Mouse (Mus musculus) liver, embryonic 15.5 days (tissue): Measurements from ENCODE around the gene Dapk2. TPM values are rescaled to one million over a fixed set of nuclear protein-coding genes. Genes with fewer than 3 reads are reported as not detected.

Source experiments
- ATAC-seq: fragments of 200-750 bp; cut with Nextera tagmentation; 2 replicates; pipeline ENCODE4 v1.8.0; 2017; ENCODE audit warnings: moderate number of reproducible peaks, mild to moderate bottlenecking, moderate library complexity; ENCODE audit not compliant: insufficient read depth
- H3K27ac ChIP-seq: fragments of 300-500 bp; sonication (generic); replicated peaks from 2 replicates; pipeline ENCODE4 v1.5.1; 2015; ENCODE audit warnings: mild to moderate bottlenecking, inconsistent platforms
- H3K27me3 ChIP-seq: fragments of 300-500 bp; sonication (generic); 2 replicates; pipeline ENCODE4 v1.6.1; 2015; ENCODE audit warnings: mild to moderate bottlenecking, inconsistent platforms
- H3K36me3 ChIP-seq: fragments of 300-500 bp; sonication (generic); replicated peaks from 2 replicates; pipeline ENCODE4 v1.6.1; 2015; ENCODE audit warnings: moderate library complexity, mild to moderate bottlenecking, inconsistent platforms
- H3K4me1 ChIP-seq: fragments of 300-500 bp; sonication (generic); replicated peaks from 2 replicates; pipeline ENCODE4 v1.6.1; 2015; ENCODE audit warnings: inconsistent platforms
- H3K4me2 ChIP-seq: fragments of 300-500 bp; sonication (generic); 2 replicates; pipeline ENCODE4 v1.6.1; 2015; ENCODE audit warnings: moderate library complexity, mild to moderate bottlenecking, inconsistent platforms
- H3K4me3 ChIP-seq: fragments of 300-500 bp; sonication (generic); replicated peaks from 2 replicates; pipeline ENCODE4 v1.5.1; 2015; ENCODE audit warnings: mild to moderate bottlenecking, inconsistent platforms
- H3K9ac ChIP-seq: fragments of 300-500 bp; sonication (generic); 2 replicates; pipeline ENCODE4 v1.6.1; 2015; ENCODE audit warnings: moderate library complexity, mild to moderate bottlenecking, inconsistent platforms
- H3K9me3 ChIP-seq: fragments of 300-500 bp; sonication (generic); replicated peaks from 2 replicates; pipeline ENCODE4 v1.6.1; 2016; ENCODE audit warnings: inconsistent platforms
- WGBS: fragments of 180-500 bp; shearing (Covaris S2); methylation state at CpG from one replicate; pipeline ENCODE4 v1.1.7; 2015; ENCODE audit warnings: mixed read lengths; ENCODE audit not compliant: insufficient replicate concordance; 5-methylcytosine and 5-hydroxymethylcytosine counted together
- polyA plus RNA-seq: library from polyadenylated mRNA; unstranded; fragments of >200 nt; fragmentation: Nextera tagmentation; extraction: Ambion mirVana; gene quantifications from 2 replicates; pipeline ENCODE4 v1.2.1, GENCODE M21; 2015

The Dapk2 gene
- polyA plus RNA-seq, 1 experiment from 2014 or later, result 33.9 TPM

DNA sequence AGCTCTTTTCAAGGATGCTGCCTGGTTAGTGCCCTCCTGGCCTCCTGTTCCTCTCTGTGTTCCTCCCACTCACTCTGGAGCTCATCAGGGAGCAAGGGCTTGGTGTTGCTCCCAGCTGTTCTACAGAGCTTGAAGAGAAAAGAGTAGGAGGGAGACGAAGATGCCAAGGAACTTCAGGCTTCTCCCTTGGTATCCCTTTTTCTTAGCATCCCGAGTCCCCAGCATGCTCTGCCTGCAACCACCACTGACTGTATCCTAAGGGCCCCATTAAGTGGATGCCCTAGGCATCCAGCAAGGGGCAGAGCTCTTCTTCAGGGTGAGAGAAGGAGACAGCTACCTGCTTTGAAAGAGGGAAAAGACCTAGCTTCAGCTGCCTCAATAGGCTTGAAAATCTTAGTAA is 158.6 kb downstream of the Dapk2 start:
- Histone ChIP-seq H3K4me2 (no peak overlapping the region), H3K4me3 (no peak overlapping the region), H3K4me1 (no peaks in the 10 kb centered on the region), H3K36me3 (no peaks in the 10 kb centered on the region), H3K27me3 (peaks cover 11% of the 10 kb centered on the region; the same call in 1 of the 2 replicates), H3K9ac (no peak overlapping the region), H3K27ac (no peak overlapping the region), H3K9me3 (no peaks in the 10 kb centered on the region)
- WGBS, result 49% methylated on average over 2 of the region's 2 CpGs
- no peak for ATAC-seq

Other genes starting within 250 kb of the Dapk2 start
- gene Trip4, start 249.4 kb upstream of the Dapk2 start, polyA plus RNA-seq, result 10.0 and 10.9 TPM in 2 replicates
- gene Csnk1g1, start 249.3 kb upstream of the Dapk2 start, polyA plus RNA-seq, result 3.1 and 3.7 TPM in 2 replicates
- 384 and 391 TPM in 2 replicates for gene Ppib, start 98.0 kb upstream of the Dapk2 start, polyA plus RNA-seq
- 34.9 and 36.4 TPM in 2 replicates for gene Snx22, start 88.5 kb upstream of the Dapk2 start, polyA plus RNA-seq
- gene Snx1, start 31.6 kb upstream of the Dapk2 start, polyA plus RNA-seq, result 62.7 and 64.8 TPM in 2 replicates
- 117 and 132 TPM in 2 replicates for gene Ciao2a, start 31.6 kb upstream of the Dapk2 start, polyA plus RNA-seq
- gene Herc1, start 192.2 kb downstream of the Dapk2 start, polyA plus RNA-seq, result 27.3 and 30.6 TPM in 2 replicates